Mouse (Mus musculus) monocyte, adult 2 months (primary cell): Measurements from ENCODE around the gene Smgc.
"Not testable (repeated sequence)": the region's sequence is repeated elsewhere in the genome, so short reads cannot be mapped to it uniquely, and the experiment has no call there.

ENCODE experiments used
- DNase-seq, 2 experiments: peaks; one replicate each; pipeline ENCODE4 v3.0.0; 2022; ENCODE audit warnings: low spot score in 2 of 2, low read depth in 1 of 2

Gene Smgc

DNA sequence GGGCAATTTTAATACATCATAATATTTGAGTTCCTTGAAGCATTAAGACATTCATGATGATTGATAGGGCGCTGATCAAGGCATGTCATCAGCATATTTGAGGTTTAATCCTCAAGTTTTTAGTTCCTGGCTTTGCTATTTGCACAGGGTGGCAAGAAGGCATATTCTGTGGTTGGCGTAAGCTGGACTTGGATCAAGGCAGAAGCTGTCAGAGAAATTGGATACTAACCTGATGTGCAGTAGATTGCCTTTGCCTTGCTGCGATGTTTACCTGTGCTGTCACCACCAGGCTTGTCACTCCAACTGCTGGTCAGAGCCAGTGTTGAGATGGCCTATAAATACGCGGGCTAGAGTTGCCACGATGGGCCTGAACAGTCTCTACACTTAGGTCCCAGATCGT is at the start of gene Smgc:
Smgc (plus strand) TSS at position 301 of the 400 bp plus-strand sequence.
- DNase-seq = no peak

GRCm38 (mm10) chr15:91788338-91788737 is 49.7 kb upstream of the Smgc start:
- DNase-seq = no peak

DNA sequence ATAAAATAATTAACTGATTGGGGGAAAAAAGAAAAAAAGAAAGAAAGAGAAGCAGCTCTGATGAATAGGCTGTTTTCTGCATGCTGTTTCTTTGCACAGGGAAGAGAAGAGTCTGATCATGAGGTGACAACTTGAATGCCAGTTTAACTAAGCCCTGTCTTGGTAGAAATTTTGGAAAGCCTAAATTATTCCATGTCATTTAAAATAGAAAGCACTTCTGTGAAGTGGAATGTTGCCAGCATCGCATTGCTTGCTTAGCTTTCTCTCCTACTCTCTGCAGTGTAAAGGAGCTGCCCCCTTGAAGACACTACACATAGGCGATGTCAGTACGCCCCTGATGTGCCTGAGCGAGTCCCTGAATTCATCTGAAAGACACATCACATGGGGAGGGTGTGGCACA is 31.6 kb upstream of the Smgc start:
- DNase-seq = no peak

DNA sequence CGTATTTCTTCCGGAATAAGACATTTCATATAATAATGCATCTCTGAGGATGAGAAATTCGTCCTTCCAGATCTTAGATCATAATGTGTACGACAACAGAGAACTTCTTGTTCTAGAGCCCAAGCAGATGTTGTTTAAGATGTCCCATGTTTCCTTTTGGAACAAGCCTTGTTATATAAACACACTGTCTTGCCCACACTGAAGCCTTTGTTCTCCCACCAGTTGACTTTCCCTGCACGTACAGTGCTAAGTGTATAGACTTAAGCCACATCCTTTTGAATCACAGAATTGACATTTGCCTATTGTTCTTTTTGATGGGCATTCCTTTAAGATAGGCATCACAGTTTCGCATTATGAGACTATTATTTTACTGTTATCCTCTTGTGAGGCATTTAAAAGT is 2.7 kb upstream of the Smgc start:
- DNase-seq = no peak

DNA sequence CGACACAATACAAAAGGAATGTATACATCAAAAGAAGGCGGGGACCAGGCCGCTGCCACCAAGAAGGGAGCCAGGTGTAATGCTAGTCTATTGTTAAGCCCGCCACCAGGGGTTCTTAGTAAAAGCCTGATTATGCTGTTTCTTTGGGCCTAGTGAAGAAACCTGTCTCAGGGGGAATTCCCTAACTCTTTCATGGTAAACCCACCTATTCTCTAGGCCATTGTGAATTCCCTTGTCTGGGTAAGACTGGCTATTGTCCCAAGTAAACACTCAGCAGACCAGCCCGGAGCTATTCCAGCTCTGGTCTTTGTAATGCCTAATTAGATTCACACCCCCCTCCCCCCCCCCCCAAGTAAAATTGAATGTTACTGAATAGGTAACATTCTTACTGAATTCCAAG is 26.1 kb downstream of the Smgc start:
- not testable (repeated sequence) for DNase-seq

GRCm38 (mm10) chr15:91900245-91900644 is 62.2 kb downstream of the Smgc start:
- DNase-seq = no peak

DNA sequence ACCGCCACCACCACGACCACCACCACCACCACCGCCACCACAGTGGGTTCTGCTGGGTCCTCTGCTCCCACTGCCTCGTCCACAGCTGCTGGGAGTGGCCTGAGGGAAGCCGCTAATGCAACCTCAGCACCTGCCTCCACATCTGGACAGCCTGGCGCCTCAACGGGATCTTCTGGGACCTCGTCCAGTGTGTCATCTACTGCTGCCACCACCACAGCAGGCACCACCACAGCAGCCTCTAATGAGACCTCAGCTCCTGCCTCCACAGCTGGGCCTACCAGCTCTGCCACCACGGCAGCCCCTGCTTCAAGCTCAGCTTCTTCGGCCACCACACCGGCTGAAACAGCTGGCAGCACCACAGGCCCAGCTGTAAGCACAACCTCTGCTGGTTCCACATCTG is 69.0 kb downstream of the Smgc start:
- DNase-seq = peak; percentile 24 to 47
